In genomic region chr11:108425592-108425921, GRCm38 (mm10) we compare ENCODE assay signal across 8 mouse cellular contexts. TPM values are rescaled to one million over a fixed set of nuclear protein-coding genes. Genes with fewer than 3 reads are reported as not detected.
DNase-seq lines count a peak whose midpoint lies in the region; ATAC-seq lines count a peak whose summit lies in the region.

No protein-coding gene starts in this region.

- peak overlapping the region; percentile 94 for H3K9ac ChIP-seq in heart, embryonic 13.5 days
- peak overlapping the region; percentile 90 for H3K9ac ChIP-seq in limb, embryonic 11.5 days (ENCODE audit: low read length)
- H3K9ac ChIP-seq in neural tube, embryonic 14.5 days (replicated peaks; ENCODE audit: low read depth, low read length) = peak overlapping the region; percentile 48

- ATAC-seq in heart, embryonic 13.5 days (ENCODE audit: extremely low read depth, insufficient number of reproducible peaks, low FRiP score, low TSS enrichment) = no peak
- ATAC-seq in limb, embryonic 11.5 days (ENCODE audit: insufficient number of reproducible peaks, low FRiP score, low TSS enrichment, low read depth) = peak; percentile 1; the same call in 1 of the 2 replicates
- ATAC-seq in neural tube, embryonic 14.5 days (ENCODE audit: low read depth) = peak; percentile 66

- H3K4me2 ChIP-seq in heart, embryonic 13.5 days = peak overlapping the region; percentile 85
- H3K4me2 ChIP-seq in limb, embryonic 11.5 days (ENCODE audit: low read depth, severe bottlenecking) = peak overlapping the region; percentile 66
- H3K4me2 ChIP-seq in neural tube, embryonic 14.5 days (ENCODE audit: low read depth, low read length) = peak overlapping the region; percentile 47

- intact Hi-C loops in heart, postnatal 14 days (cut with DNase I) = loop anchor here (10.0 kb wide), 1 partner anchor 499 kb away; the partner anchor contains the start of gene Axin2

- DNase-seq in heart, postnatal 14 days = no peak
- DNase-seq in ES-CJ7 (ENCODE audit: low read depth, low spot score) = peak; percentile 26
- no peak for DNase-seq in forebrain, embryonic 10.5 days (ENCODE audit: extremely low spot score, low spot score)
- DNase-seq in limb, embryonic 11.5 days (ENCODE audit: low spot score) = no peak
- no peak for DNase-seq in ovary, postnatal 36 days (ENCODE audit: low spot score)
- no peak for DNase-seq in cerebellum, adult 11-12 months

- H3K9me3 ChIP-seq in heart, embryonic 13.5 days = no peaks in the 10 kb centered on the region
- H3K9me3 ChIP-seq in forebrain, embryonic 10.5 days = no peaks in the 10 kb centered on the region
- H3K9me3 ChIP-seq in limb, embryonic 11.5 days (ENCODE audit: control insufficient read depth, low read length) = no peaks in the 10 kb centered on the region
- H3K9me3 ChIP-seq in neural tube, embryonic 14.5 days (ENCODE audit: control insufficient read depth, low read length) = no peaks in the 10 kb centered on the region

- peak overlapping the region; percentile 85 for H3K4me3 ChIP-seq in heart, embryonic 13.5 days
- peak overlapping the region; percentile 75 for H3K4me3 ChIP-seq in forebrain, embryonic 10.5 days
- peak overlapping the region; percentile 65 for H3K4me3 ChIP-seq in limb, embryonic 11.5 days (ENCODE audit: low read depth, low read length)
- H3K4me3 ChIP-seq in neural tube, embryonic 14.5 days (ENCODE audit: low read depth, low read length) = peak overlapping the region; percentile 49

- H3K27ac ChIP-seq in heart, embryonic 13.5 days (replicated peaks) = peak overlapping the region; percentile 49
- H3K27ac ChIP-seq in forebrain, embryonic 10.5 days = peak overlapping the region; percentile 94
- H3K27ac ChIP-seq in limb, embryonic 11.5 days (replicated peaks; ENCODE audit: low read depth, low read length) = no peak overlapping the region
- no peak overlapping the region for H3K27ac ChIP-seq in neural tube, embryonic 14.5 days (ENCODE audit: low read depth, low read length)

- peaks cover 17% of the 10 kb centered on the region for H3K4me1 ChIP-seq in heart, embryonic 13.5 days
- H3K4me1 ChIP-seq in forebrain, embryonic 10.5 days = peaks cover 48% of the 10 kb centered on the region
- H3K4me1 ChIP-seq in limb, embryonic 11.5 days (ENCODE audit: control insufficient read depth, insufficient read depth, low read length) = peaks cover 4% of the 10 kb centered on the region; the same call in 1 of the 2 replicates
- peaks cover 11% of the 10 kb centered on the region; the same call in 1 of the 2 replicates for H3K4me1 ChIP-seq in neural tube, embryonic 14.5 days (ENCODE audit: control insufficient read depth, insufficient read depth, low read length)

- 2% methylated on average over 14 of the region's 14 CpGs for WGBS in heart, embryonic 13.5 days
- 11% methylated on average over 14 of the region's 14 CpGs for WGBS in forebrain, embryonic 10.5 days
- WGBS in limb, embryonic 11.5 days = 6% methylated on average over 14 of the region's 14 CpGs
- 7% methylated on average over 14 of the region's 14 CpGs for WGBS in neural tube, embryonic 14.5 days

- no peaks in the 10 kb centered on the region for H3K36me3 ChIP-seq in heart, embryonic 13.5 days
- no peaks in the 10 kb centered on the region for H3K36me3 ChIP-seq in forebrain, embryonic 10.5 days (replicated peaks)
- no peaks in the 10 kb centered on the region for H3K36me3 ChIP-seq in limb, embryonic 11.5 days (ENCODE audit: control insufficient read depth, insufficient read depth, low read length)
- no peaks in the 10 kb centered on the region for H3K36me3 ChIP-seq in neural tube, embryonic 14.5 days (ENCODE audit: control insufficient read depth, insufficient read depth, low read length)

- H3K27me3 ChIP-seq in heart, embryonic 13.5 days (replicated peaks) = peaks cover 6% of the 10 kb centered on the region; the same call in 1 of the 2 replicates
- H3K27me3 ChIP-seq in forebrain, embryonic 10.5 days (ENCODE audit: poor library complexity, severe bottlenecking) = peaks cover 26% of the 10 kb centered on the region
- no peaks in the 10 kb centered on the region for H3K27me3 ChIP-seq in limb, embryonic 11.5 days (ENCODE audit: control insufficient read depth, insufficient read depth, low read length)
- H3K27me3 ChIP-seq in neural tube, embryonic 14.5 days (ENCODE audit: control insufficient read depth, insufficient read depth, low read length) = 0 out of 2 replicates have a peak, but pooled peaks cover 3% of the 10 kb centered on the region

RNA-seq across cellular contexts. Expression of gene Cep112, which starts 0.6 kb away (rescaled TPM):
- polyA plus RNA-seq in heart, embryonic 13.5 days (2015; fragmentation: Nextera tagmentation; extraction: Ambion mirVana) = 6.6 and 6.9 TPM in 2 replicates
- 1 to 10 TPM; 8.7 to 9.0 TPM for total RNA-seq in heart, postnatal 14 days (2021)
- 12.0 and 14.7 TPM in 2 replicates for polyA plus RNA-seq in forebrain, embryonic 10.5 days (2016; fragmentation: Nextera tagmentation; extraction: Ambion mirVana)
- polyA plus RNA-seq in limb, embryonic 11.5 days (2014; fragmentation: Nextera tagmentation; extraction: Ambion mirVana) = 12.0 and 14.0 TPM in 2 replicates
- 8.2 and 9.7 TPM in 2 replicates for polyA plus RNA-seq in neural tube, embryonic 14.5 days (2014; fragmentation: Nextera tagmentation; extraction: Ambion mirVana)

Comparison
In these comparisons a context has a peak if more than half of its experiments do, and no peak if none do; other contexts are left out.
1. H3K27ac ChIP-seq: peak in heart, embryonic 13.5 days (single experiment) and forebrain, embryonic 10.5 days (single experiment); none in limb, embryonic 11.5 days (single experiment) and neural tube, embryonic 14.5 days (single experiment).
2. Peak in every context shown above with its lines, with median percentiles within 50 percentile points of each other: H3K4me2 ChIP-seq, H3K4me3 ChIP-seq and H3K9ac ChIP-seq.